Mouse (Mus musculus) lung, embryonic 16.5 days (tissue): ENCODE measurements around the gene BC035947. TPM values are rescaled to one million over a fixed set of nuclear protein-coding genes. Genes with fewer than 3 reads are reported as not detected.
"Not testable (repeated sequence)": the region's sequence is repeated elsewhere in the genome, so short reads cannot be mapped to it uniquely, and the experiment has no call there.

Experiments used
- ATAC-seq: fragments of 200-750 bp; cut with Nextera tagmentation; 2 replicates; pipeline ENCODE4 v1.8.0; 2017; ENCODE audit warnings: low read depth, mild to moderate bottlenecking, moderate library complexity
- H3K27ac ChIP-seq: fragments of 300-500 bp; sonication (generic); 2 replicates; pipeline ENCODE4 v1.5.1; 2014; ENCODE audit warnings: mild to moderate bottlenecking, control low read depth, low read length
- H3K27me3 ChIP-seq: fragments of 300-500 bp; sonication (generic); 2 replicates; pipeline ENCODE4 v1.6.1; 2014; ENCODE audit warnings: low read depth, low read length, mixed read lengths; ENCODE audit not compliant: control insufficient read depth, insufficient read depth
- H3K36me3 ChIP-seq: fragments of 300-500 bp; sonication (generic); 2 replicates; pipeline ENCODE4 v1.6.1; 2014; ENCODE audit warnings: low read length; ENCODE audit not compliant: control insufficient read depth, insufficient read depth
- H3K4me1 ChIP-seq: fragments of 300-500 bp; sonication (generic); replicated peaks from 2 replicates; pipeline ENCODE4 v1.6.1; 2014; ENCODE audit warnings: low read length, mixed read lengths; ENCODE audit not compliant: control insufficient read depth, insufficient read depth
- H3K4me2 ChIP-seq: fragments of 300-500 bp; sonication (generic); 2 replicates; pipeline ENCODE4 v1.6.1; 2014; ENCODE audit warnings: low read depth, low read length, control low read depth
- H3K4me3 ChIP-seq: fragments of 300-500 bp; sonication (generic); 2 replicates; pipeline ENCODE4 v1.5.1; 2014; ENCODE audit warnings: mild to moderate bottlenecking, low read length, control low read depth
- H3K9ac ChIP-seq: fragments of 300-500 bp; sonication (generic); 2 replicates; pipeline ENCODE4 v1.6.1; 2014; ENCODE audit warnings: low read length, control low read depth
- H3K9me3 ChIP-seq: fragments of 300-500 bp; sonication (generic); 2 replicates; pipeline ENCODE4 v1.6.1; 2016; ENCODE audit warnings: low read length; ENCODE audit not compliant: control insufficient read depth
- WGBS: fragments of 180-500 bp; shearing (Covaris S2); extraction: QIAGEN DNeasy Blood & Tissue Kit; methylation state at CpG from one replicate; pipeline ENCODE4 v1.1.7; 2014; 5-methylcytosine and 5-hydroxymethylcytosine counted together
- polyA plus RNA-seq: library from polyadenylated mRNA; unstranded; fragments of >200 nt; fragmentation: Nextera tagmentation; extraction: Ambion mirVana; gene quantifications from 2 replicates; pipeline ENCODE4 v1.2.1, GENCODE M21; 2015

BC035947 gene
- 0.05 and 0.11 TPM in 2 replicates for polyA plus RNA-seq

DNA sequence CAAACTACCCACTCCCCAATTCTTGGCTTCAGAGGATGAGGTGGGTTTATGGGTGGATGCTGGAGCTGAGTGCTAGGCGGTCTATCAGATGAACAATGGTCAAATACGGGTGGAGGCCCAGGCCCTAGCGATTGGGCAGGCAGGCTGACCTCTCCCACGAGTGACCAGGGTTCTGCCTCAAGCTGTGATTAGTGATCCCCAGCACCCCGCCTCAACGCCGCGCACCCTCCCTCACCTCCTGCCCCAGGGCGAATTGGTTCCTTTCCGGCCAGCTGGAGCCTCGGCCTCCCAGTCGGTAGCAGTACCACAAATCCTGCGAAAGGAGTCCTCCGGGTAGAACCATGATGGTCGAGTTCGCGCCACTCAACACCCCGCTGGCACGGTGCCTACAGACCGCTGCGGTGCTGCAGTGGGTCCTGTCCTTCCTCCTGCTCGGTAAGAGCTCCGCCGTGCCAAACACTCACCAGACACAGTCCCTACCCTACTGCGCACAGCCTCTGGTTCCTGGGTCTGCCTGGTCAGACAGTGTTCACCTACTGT lies at the start of gene BC035947:
BC035947 (minus strand) TSS at position 538 of the 540 bp plus-strand sequence.
- peak within 1 kb of the TSS; percentile 34 for H3K4me3 ChIP-seq
- H3K9me3 ChIP-seq: no peaks in the 10 kb centered on the region
- H3K9ac ChIP-seq: peak within 1 kb of the TSS; percentile 34; the same call in 1 of the 2 replicates
- H3K4me1 ChIP-seq: 0 out of 2 replicates have a peak, but pooled peaks cover 4% of the 10 kb centered on the region
- ATAC-seq: peak; percentile 60
- no peak within 1 kb of the TSS for H3K27ac ChIP-seq
- no peaks in the 10 kb centered on the region for H3K36me3 ChIP-seq
- 0 out of 2 replicates have a peak, but pooled peaks cover 3% of the 10 kb centered on the region for H3K27me3 ChIP-seq
- 3% methylated on average over 25 of the region's 25 CpGs for WGBS
- peak within 1 kb of the TSS; percentile 53 for H3K4me2 ChIP-seq

- no peak overlapping the region for H3K4me3 ChIP-seq
- H3K9me3 ChIP-seq: no peaks in the 10 kb centered on the region
- no peaks in the 10 kb centered on the region for H3K4me1 ChIP-seq
- no peaks in the 10 kb centered on the region for H3K27me3 ChIP-seq
- H3K36me3 ChIP-seq: no peaks in the 10 kb centered on the region
- H3K9ac ChIP-seq: no peak overlapping the region
- WGBS: 57% methylated on average over 8 of the region's 8 CpGs
- ATAC-seq: peak; percentile 23; the same call in 1 of the 2 replicates
- peak overlapping the region; percentile 22; the same call in 1 of the 2 replicates for H3K27ac ChIP-seq
- no peak overlapping the region for H3K4me2 ChIP-seq
These were observed 42.2 kb upstream of the BC035947 start for GRCm38 (mm10) chr1:78554012-78554666.

DNA sequence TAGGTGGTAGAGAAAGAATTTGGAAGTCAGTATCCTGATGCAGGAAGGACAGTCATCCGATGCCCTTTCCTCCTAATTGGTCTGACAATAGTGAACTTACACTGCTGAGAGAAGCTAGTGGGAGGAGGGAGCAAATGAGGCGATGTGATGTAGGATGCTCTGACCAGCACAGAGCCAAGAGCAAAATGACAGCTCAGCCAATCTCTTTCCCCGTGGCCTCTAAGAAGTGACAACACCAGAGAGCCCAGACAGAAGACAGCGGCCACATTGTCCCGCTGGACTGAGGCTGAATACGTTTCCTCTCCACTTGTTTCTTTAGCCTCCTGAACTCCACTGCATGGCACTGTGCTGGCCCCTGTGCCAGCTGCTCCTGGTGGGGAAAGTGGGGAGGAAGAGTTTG lies 37.0 kb upstream of the BC035947 start:
- Histone ChIP-seq H3K9ac (no peak overlapping the region), H3K9me3 (no peaks in the 10 kb centered on the region), H3K36me3 (no peaks in the 10 kb centered on the region), H3K4me3 (no peak overlapping the region), H3K4me2 (no peak overlapping the region), H3K4me1 (no peaks in the 10 kb centered on the region), H3K27me3 (no peaks in the 10 kb centered on the region), H3K27ac (no peak overlapping the region)
- peak; percentile 31; the same call in 1 of the 2 replicates for ATAC-seq
- WGBS: 40% methylated on average over 6 of the region's 6 CpGs

DNA sequence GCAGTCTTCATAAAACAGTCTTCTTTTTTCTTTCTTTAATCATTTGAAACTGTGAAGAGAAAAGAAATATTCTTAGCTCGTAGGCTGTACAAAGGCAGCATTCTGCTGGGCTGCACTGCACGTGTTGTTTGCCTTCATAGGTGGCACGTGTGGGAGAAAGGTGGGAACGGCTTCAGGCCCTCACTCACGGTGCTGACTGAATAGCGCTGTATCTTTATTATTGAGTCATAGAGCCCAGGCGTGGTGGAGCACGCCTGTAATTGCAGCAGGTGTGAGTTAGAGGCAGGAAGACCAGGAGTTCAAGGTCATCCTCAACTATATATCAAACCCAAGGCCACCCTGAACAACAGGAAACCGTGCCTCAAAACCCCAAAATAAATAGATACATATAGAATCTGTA lies 34.3 kb upstream of the BC035947 start:
- Histone ChIP-seq H3K4me1 (no peaks in the 10 kb centered on the region), H3K9ac (no peak overlapping the region), H3K4me2 (no peak overlapping the region), H3K9me3 (no peaks in the 10 kb centered on the region), H3K27me3 (no peaks in the 10 kb centered on the region), H3K4me3 (no peak overlapping the region), H3K27ac (no peak overlapping the region), H3K36me3 (no peaks in the 10 kb centered on the region)
- no peak for ATAC-seq
- 66% methylated on average over 9 of the region's 9 CpGs for WGBS

- H3K4me1 ChIP-seq, H3K9me3 ChIP-seq, H3K9ac ChIP-seq, ATAC-seq, H3K27me3 ChIP-seq, H3K4me3 ChIP-seq, H3K4me2 ChIP-seq, H3K27ac ChIP-seq, H3K36me3 ChIP-seq: not testable (repeated sequence)
- WGBS: 86% methylated on average over 1 of the region's 1 CpGs
These were observed 31.7 kb upstream of the BC035947 start for GRCm38 (mm10) chr1:78543631-78544030.

DNA sequence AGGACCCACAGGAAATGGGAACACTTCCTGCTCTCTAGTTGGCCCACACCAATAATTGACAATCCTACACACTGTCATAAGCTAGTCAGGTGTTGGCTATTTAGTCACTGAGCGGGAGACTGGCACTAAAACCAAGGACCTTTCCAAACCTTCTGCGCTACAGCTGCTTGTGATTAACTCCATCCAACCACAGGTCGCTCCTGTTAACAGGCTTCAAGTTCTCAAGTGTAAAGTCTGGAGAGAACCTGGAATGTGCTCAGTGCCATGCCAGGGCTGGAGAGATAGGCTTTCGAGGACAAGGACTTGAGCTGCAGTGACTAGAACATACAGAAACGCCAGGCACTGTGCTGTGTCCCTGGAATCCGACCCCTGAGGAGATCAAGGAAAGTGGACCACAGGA lies 27.2 kb upstream of the BC035947 start:
- Histone ChIP-seq H3K9ac (no peak overlapping the region), H3K27ac (no peak overlapping the region), H3K4me2 (no peak overlapping the region), H3K27me3 (no peaks in the 10 kb centered on the region), H3K4me3 (no peak overlapping the region), H3K9me3 (no peaks in the 10 kb centered on the region), H3K4me1 (no peaks in the 10 kb centered on the region), H3K36me3 (no peaks in the 10 kb centered on the region)
- ATAC-seq: no peak
- 64% methylated on average over 6 of the region's 6 CpGs for WGBS

DNA sequence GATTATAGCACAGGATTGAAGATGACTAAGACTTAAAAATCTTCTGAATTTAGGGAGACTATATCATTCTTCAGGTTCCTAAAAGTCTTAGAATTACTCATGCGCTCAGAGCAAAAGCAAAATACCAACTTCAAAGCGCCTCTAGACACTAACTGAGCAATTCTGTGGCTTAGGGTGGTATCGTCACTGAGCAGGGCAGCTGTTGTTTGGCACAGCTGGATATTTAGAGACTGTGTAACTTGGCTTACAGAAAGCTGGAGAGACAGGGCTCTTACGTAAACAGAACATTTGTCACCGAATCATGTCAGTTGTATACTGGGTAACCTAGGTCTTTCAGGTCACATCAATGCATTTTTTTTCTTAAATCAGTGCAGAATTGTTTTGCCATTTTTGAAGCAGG lies 26.4 kb upstream of the BC035947 start:
- ATAC-seq: no peak
- H3K27ac ChIP-seq: no peak overlapping the region
- no peak overlapping the region for H3K4me2 ChIP-seq
- H3K9ac ChIP-seq: no peak overlapping the region
- no peaks in the 10 kb centered on the region for H3K4me1 ChIP-seq
- H3K27me3 ChIP-seq: no peaks in the 10 kb centered on the region
- WGBS: 50% methylated on average over 5 of the region's 5 CpGs
- H3K36me3 ChIP-seq: no peaks in the 10 kb centered on the region
- H3K4me3 ChIP-seq: no peak overlapping the region
- H3K9me3 ChIP-seq: no peaks in the 10 kb centered on the region

DNA sequence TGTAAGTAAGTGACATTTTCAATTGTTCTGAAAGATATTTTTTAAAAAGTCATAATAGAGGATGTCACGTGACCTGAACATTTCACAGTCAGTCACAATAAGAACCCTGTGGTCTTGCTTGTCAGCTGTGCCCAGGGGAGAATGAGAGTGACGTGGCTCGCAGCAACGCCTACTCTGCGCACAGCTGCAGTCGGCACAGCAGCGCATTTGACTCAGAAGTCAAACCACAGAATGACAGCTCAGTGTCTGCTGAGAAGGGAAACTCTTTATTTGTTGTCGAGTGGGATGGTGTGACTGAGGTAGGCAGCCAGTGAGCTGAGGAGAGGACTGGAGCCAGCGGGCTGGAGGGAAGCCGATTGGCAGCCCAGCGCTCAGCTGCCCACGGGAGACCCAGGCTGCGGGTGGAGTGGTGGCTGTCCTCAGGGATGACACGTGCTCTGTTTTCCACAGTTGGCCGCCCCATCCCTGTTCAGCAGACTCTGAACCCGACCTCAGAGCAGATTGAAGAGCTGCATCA lies 25.6 kb upstream of the BC035947 start:
- WGBS: 11% methylated on average over 16 of the region's 16 CpGs
- ATAC-seq: peak; percentile 89
- Histone ChIP-seq H3K36me3 (no peaks in the 10 kb centered on the region), H3K27me3 (no peaks in the 10 kb centered on the region), H3K9ac (peak overlapping the region; percentile 56), H3K9me3 (no peaks in the 10 kb centered on the region), H3K4me3 (peak overlapping the region; percentile 46), H3K4me1 (no peaks in the 10 kb centered on the region), H3K27ac (no peak overlapping the region), H3K4me2 (peak overlapping the region; percentile 84)

DNA sequence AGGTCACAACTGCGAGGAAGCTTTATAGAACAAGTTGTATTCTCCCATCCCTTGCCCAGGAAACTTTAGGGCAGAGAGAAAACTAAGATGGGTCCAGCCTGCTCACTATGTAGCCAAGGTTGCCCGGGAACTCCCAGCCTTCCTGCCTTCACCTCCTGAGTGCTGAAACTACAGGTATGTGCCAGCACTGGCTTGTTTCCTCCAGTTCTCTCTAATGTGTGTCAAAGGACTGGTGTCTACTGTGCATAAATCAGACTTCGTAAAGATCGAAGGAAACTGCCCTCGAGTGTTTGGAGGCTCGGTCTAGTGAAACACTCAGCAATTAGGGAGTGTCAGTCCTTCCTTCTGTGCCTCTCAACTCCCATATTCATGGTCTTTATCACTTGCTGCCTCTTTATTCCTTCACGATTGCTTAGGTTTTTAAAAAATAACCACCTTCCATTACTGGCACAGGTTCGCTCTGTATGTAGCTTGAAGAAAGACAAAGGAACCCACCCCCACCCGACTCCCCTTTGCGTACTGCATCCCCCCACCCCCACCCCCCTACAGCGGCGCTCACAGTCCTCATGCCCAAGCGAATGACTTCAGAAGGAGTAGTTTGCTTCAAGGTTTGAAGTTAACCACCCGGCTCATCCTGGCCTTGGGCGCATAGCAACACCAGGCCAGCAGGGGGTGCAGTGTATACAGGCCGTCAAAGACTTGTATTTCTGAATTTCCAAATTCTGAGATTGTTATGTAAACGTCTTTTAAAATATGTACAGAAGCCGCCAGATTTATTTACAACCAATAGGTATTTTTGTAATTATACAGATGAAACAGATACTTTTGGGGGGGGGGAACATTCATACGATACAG lies 24.6 kb upstream of the BC035947 start:
- no peak overlapping the region for H3K27ac ChIP-seq
- 30% methylated on average over 19 of the region's 19 CpGs for WGBS
- H3K4me2 ChIP-seq: peak overlapping the region; percentile 84
- ATAC-seq: peak; percentile 55; the same call in 1 of the 2 replicates
- no peaks in the 10 kb centered on the region for H3K4me1 ChIP-seq
- no peaks in the 10 kb centered on the region for H3K27me3 ChIP-seq
- H3K4me3 ChIP-seq: peak overlapping the region; percentile 46
- H3K9me3 ChIP-seq: no peaks in the 10 kb centered on the region
- no peaks in the 10 kb centered on the region for H3K36me3 ChIP-seq
- H3K9ac ChIP-seq: peak overlapping the region; percentile 27
